Mouse (Mus musculus) 3T3-L1 (cell line): ENCODE data around the gene Prkar2a.

Experiments
- DNase-seq: peaks from one replicate; pipeline ENCODE4 v3.0.0-alpha.2; 2015; ENCODE audit warnings: low read depth, low spot score

The Prkar2a gene

GRCm38 (mm10) chr9:108692226-108693041 is 3.3 kb downstream of the Prkar2a start:
- peak; percentile 69 for DNase-seq

GRCm38 (mm10) chr9:108693946-108694345 is 4.8 kb downstream of the Prkar2a start:
- no peak for DNase-seq

DNA sequence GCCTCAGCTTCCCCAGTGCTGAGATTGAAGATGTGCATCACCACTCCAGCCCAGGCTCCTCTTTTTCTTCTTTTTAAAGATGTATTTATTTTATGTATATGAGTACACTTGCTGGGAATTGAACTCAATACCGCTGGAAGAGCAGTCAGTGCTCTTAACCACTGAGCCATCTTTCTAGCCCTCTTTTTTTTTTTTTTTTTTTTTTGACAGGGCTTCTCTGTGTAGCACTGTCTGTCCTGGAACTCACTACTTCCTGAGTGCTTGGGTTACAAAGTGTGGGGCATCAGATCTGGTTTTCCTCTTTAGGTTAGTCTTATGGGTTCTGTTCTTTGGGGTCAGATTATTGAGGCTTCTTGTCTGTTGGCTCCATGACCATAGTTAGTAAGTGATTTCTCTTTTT is 5.4 kb downstream of the Prkar2a start:
- DNase-seq, result no peak

DNA sequence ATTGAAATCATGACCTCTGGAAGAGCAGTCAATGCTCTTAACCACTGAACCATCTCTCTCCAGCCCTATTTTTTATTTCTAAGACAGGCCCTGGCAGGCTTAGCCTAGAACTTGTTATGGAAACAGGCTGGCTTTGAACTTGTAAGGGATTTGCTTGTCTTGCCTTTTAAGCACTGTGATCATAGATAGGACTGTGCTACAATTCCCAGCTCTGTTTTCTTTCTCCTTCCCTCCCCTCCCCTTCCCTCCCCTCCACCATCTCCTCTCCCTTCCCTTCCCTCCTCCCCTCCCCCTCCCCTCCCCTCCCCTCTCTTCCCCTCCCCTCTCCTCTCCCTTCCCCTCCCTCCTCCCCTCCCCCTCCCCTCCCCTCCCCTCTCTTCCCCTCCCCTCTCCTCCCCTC is 13.4 kb downstream of the Prkar2a start:
- no peak for DNase-seq

DNA sequence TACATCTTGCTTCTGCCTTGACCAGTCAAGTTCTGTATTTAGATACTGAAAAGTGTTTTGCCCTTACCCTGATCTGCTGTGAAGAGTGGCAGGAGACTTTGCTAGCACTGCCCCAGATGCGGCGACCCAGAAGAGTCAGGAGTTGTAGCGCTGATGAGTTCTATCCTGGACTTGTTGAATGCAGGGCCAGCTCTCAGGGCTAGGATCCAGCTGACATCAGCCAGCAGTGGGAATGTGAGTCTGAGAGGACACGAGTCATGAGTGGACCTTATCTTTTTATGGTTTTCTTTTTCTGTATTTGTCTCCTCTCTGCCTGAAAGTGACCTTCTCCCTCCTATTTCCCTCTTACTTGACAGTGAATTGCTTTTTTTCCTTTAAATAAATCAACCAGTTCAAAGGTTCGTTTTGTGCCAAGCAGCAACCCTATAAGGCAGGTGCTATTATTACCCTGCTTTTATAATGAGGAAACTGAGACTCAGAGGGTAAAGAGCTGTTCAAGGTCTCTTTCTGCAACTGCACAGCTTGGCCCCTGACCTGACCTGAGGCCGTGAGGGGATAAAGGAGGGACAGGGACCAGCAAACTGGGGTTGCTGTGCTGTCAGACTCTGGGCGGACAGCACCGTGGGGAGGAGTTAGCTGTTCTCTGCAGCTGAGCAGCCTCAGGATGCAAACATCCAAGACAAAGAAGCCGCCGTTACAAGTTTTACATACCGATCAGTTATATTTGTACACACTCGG is 14.4 kb downstream of the Prkar2a start:
- DNase-seq, result peak; percentile 55

GRCm38 (mm10) chr9:108704591-108704990 is 15.5 kb downstream of the Prkar2a start:
- no peak for DNase-seq

- DNase-seq, result no peak
Observed at GRCm38 (mm10) chr9:108707212-108707611, 18.1 kb downstream of the Prkar2a start.

DNA sequence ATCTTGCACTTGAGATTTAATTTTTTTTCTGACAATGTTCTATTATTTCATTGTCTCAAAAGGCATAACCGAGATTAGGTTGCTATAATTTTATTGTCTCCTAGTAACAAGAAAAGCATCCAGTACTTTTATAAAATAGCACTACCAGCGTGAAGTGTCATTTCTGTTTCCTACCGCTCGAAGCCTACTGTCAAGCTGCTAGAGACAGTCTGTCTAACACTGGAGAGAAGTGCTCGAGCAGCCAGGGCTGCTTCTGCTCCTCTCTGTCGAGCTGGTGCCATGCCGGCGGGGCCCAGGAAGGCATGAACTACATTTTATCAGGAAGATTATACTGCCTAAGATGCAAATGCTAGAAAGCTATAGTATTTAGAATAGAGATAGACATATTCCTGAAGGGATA is 19.7 kb downstream of the Prkar2a start:
- DNase-seq, result no peak

- no peak for DNase-seq
Observed at GRCm38 (mm10) chr9:108710767-108711166, 21.7 kb downstream of the Prkar2a start.

DNA sequence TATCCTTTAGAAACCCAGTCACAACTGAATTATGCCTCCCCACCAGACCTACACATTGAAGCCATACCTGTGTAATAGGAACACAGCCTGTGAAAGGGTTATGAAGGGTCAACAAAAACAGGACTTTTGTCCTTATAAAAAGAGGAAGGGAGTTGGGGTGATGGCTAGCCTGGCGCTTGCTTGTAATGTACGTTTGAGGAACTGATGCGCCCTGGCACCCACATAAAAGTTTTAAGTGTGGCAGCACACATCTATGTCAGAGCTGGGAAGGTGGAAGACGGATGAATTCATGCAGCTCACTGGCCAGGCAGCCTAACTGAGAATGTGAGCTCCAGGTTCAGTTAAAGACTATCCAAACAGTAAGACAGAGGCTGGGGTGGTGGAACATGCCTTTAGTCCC is 27.1 kb downstream of the Prkar2a start:
- DNase-seq, result no peak

DNA sequence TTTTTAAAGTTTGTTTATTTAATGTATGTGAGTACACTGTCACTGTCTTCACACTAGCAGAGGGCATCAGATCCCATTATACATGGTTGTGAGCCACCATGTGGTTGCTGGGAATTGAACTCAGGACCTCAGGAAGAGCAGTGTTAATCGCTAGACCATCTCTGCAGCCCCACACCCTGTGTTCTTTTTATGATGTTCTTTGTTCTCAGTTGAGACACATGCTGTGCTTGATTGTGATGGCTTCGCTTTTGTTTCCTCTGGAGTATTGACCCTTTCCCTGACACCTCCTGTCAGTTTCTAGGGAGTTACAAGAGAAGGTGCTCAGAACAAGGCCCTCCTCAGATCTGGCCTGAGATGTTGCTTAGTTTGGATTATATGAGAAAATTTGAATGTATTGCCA is 34.6 kb downstream of the Prkar2a start:
- no peak for DNase-seq

DNA sequence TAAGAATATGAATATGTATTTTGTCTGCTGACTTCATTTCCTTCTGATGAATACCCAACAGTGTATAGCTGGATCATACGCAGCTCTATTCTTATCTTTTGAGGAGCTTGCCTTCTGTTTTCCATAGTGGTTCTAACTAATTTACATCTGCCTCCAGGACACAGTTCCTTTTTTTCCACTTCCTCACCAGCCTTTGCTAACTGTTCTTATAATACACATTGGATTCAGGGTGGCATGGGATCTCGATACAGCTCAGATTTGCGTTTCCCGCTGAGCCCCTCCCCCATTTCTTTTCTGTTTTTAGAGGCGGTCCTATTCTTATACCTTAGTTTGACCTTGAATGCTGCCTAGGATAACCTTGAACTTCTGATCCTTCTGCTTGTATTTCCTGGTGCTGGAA is 37.0 kb downstream of the Prkar2a start:
- DNase-seq, result no peak

DNA sequence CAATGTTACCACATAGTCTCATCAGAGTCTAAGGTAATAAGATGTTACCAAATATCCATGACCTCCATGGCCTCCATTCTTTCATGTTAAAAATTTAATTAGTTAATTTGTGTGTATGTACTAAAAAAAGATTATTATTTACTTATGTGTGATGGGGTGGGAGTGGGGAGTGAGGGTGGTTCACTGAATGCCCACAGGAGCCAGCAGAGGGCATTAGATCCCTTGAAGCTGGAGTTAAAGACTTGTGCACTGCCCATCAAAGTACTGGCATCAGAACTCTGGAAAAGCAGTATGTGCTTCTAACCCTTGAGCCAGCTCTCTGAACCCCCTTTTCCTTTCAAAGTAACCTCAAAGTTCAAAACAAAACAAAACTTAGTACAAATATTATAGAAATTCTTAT is 39.9 kb downstream of the Prkar2a start:
- DNase-seq, result peak; percentile 32

GRCm38 (mm10) chr9:108732462-108732861 is 43.3 kb downstream of the Prkar2a start:
- peak; percentile 33 for DNase-seq

DNA sequence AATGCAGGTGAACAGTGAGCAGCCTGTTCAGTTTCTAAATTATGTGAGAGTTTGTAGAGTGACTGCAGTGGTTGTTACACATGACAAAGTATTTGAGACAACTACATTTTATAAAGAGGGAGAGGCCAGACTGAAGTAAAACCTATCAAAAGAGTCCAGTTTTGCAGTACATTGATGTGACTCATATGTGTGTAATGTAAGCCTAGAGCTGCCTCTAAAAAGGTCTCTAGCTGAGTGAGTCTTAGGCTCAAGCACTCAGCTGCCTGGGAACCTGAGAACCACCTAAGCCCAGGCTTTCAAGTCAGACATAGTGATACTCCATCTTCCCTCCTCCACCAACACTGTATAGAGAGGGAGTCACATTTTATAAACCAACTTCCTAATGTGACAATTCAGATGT is 45.5 kb downstream of the Prkar2a start:
- DNase-seq, result peak; percentile 69

- peak; percentile 97 for DNase-seq
Observed at GRCm38 (mm10) chr9:108739239-108739638, 50.1 kb downstream of the Prkar2a start.

DNA sequence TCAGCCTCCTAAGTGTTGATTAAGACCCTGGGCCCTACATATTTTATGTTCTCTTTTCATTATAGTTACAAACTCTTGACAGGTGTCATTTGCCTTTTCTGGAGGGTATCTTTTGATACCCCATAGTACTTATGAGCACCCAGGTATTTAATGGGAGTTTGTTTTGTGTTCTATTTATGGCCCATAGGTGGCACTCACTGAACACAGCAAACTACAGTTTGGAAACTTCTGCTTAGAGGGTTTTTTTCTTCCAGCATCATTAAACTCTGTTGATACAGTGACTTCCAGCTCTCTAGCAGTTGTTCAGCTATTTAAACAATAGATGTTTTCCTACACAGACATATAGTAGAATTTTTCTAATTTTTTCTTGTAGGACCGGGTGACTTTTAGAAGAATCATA is 50.9 kb downstream of the Prkar2a start:
- peak; percentile 45 for DNase-seq

DNA sequence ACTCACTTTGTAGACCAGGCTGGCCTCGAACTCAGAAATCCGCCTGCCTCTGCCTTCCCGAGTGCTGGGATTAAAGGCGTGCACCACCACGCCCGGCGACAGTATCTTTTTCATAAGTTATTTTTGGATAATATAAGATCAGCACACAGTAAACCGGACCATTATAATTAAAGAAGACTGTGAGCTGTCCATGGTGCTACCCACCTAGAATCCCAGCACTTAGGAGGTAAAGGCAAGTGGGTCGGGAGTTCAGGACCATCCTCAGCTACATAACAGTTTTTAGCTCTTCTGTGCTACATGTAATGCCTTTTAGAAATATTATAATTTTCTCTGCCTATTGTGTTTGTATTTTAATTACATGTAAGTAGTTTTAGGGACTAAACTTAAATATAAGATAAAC is 52.9 kb downstream of the Prkar2a start:
- no peak for DNase-seq

- no peak for DNase-seq
Observed at GRCm38 (mm10) chr9:108746876-108747499, 57.9 kb downstream of the Prkar2a start.

GRCm38 (mm10) chr9:108747694-108748093 is 58.6 kb downstream of the Prkar2a start:
- DNase-seq, result no peak

DNA sequence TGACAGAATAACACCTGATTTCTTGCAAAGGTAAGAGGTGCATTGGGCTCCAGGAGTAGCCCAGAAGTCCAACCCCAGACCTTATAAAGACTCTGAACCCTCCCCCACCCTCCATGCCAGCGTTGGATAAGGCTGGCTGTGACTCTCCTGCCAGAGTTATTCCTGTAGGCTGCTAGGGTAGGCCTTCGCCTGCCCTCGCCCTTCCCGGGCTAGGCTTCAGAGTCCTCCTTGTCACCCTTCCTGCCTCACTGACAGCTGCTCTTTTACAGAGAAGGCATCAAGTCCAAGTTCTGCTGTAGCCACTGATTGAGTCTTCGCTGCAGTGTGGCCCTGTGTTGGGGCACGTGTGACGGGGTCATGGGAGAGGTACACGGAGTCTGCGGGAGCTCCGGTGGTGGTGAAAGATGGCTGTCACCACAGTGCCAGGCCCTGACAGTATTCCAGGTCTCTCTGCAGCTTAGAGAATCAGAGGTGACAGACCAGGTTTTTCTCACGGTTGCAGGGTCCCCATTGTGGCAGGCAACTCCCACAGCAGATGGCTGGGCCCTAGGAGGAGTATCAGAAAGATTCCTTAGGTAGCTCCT is 59.6 kb downstream of the Prkar2a start:
- DNase-seq, result no peak

- DNase-seq, result no peak
Observed at GRCm38 (mm10) chr9:108750616-108751015, 61.5 kb downstream of the Prkar2a start.
